Mouse (Mus musculus): ENCODE data around the gene Tmc1. TPM values are rescaled to one million over a fixed set of nuclear protein-coding genes. Genes with fewer than 3 reads are reported as not detected.

Gene Tmc1
- polyA plus RNA-seq (2012; fragmentation: generic; extraction: Trizol) = not detected

GRCm38 (mm10) chr19:20953874-20954273, at the start of gene Tmc1:
TSS of gene Tmc1 (minus strand) at chr19:20954202.

Other genes with a start within 250 kb of the Tmc1 start
- gene Aldh1a7, start 226.6 kb downstream of the Tmc1 start, polyA plus RNA-seq (2012; fragmentation: generic; extraction: Trizol) = 1 to 10 TPM in 1 of 2 experiments, not detected in 1; 1.1 TPM